Mouse (Mus musculus): Measurements from ENCODE around the gene Spata13.

Gene Spata13

GRCm38 (mm10) chr14:60712289-60712830 lies 78.6 kb downstream of the Spata13 start:
- DNase-seq (ENCODE audit: inconsistent ontology term) = no peak

GRCm38 (mm10) chr14:60715686-60716085 lies 81.9 kb downstream of the Spata13 start:
- DNase-seq (ENCODE audit: inconsistent ontology term) = no peak

DNA sequence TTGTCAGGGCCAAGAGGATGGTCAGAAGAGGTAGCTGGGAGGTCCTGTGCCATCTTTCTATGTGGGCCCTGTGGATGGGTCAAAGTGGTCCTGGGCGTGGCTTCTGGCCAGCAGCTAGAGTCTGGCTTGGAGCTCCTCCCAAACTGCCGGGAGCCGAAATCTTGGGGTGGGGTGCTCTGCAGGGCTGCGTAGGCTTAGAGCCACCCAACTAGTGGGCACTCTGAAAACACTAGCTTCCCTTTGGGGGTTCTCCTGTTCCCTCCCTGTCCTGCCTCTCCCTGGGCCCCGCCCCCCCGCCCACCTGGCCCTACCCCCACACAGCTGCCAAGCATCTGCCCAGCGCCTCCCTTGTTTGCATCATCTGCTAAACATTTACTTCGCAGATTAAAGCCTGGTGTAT lies 87.5 kb downstream of the Spata13 start:
- DNase-seq (ENCODE audit: inconsistent ontology term) = no peak

DNA sequence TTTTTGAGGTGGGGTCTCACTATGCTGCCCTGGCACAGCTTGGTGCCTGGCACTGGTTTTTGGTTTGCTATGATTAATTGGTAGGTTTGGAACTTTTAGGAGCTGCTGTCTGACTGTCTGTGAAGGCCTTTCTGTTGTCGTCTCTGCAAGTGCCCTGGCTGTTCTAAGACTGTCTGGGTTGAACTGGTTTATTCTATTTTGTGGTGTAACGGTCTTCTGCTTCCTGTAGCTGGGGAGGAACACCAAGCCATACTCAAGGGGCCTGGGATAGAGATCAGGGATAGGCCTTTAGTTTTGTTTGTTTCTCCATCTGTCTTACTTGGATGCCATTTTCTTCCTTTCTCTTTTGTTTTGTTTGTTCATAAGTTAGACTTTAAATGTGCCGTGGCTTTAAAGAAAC lies 88.1 kb downstream of the Spata13 start:
- no peak for DNase-seq (ENCODE audit: inconsistent ontology term)

GRCm38 (mm10) chr14:60726091-60726490 lies 92.3 kb downstream of the Spata13 start:
- no peak for DNase-seq (ENCODE audit: inconsistent ontology term)

DNA sequence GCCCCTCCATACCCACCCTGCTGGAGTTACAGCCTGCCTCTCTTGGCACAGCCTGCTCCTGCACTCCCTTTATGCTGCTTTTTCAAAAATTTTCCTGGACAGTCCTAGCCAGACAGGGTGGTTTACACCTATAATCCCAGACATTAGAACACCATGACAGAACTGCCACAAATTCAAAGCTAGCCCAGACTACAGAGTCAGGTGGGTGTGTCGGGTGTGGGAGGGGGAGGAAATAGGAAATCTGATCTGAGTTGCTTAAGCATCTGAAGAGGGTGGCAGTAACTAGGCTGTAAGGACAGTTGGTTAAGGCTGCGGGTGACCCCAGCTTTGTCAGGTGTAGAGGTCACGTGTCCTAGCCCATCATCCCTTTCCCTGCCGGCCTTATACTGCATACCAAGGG lies 93.3 kb downstream of the Spata13 start:
- DNase-seq (ENCODE audit: inconsistent ontology term) = no peak

DNA sequence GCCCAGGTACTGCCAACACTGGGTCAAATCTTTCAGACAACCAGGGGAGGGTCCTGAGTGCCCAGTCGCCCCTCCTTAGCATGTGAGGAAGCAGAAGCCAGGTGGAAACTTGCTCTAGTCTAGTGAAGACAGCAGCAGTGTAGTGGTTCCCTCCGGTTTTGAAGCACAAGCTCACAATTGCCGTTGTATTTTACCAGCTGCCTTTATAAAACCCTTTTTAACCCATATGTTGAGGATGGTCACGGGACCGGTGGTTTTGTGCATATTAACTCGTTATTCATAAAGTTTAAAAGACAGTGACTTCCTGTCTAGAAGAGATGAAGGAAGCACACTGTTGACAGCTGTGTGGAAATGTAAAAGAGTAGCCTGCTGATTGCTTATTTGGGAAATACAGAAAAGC lies 98.3 kb downstream of the Spata13 start:
- DNase-seq (ENCODE audit: inconsistent ontology term) = no peak

DNA sequence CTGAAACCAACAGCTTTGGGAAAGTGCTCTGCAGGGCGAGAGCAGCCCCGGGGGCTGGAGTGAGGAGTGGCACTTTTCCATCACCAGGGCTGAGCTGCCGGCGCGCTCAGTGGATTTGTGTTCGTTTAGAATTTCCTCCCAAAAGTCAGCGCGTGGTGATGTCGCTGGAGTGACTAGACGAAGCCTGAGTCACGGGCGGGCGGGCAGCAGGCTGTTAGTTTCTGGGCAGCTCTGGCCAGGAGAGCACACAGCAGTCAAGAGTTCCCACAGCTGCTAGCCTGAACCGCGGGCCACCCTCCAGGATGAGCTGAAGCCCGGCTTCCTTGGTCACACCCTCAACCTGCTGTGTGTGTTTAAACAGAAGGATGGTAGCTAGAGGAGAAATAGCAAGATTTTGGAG lies 99.0 kb downstream of the Spata13 start:
- peak; percentile 82 for DNase-seq (ENCODE audit: inconsistent ontology term)

DNA sequence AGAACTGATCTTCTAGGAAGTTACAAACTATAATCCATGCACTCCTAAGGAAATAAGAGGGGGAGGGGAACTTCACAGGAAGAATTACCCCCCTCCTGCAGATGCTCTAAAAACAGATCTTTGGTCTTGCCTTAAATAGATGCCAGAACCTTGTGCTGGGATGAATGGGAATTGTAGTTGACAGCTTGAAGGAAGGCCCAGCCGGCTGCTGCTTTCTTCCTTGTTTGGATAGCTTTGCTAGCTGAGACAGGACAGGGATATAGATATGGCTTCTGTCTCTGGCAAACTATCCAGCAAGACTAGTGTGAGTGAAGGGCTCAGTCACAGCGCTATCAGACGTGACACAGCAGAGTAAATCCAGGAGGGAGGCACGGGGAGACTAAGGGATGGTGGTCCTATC lies 99.9 kb downstream of the Spata13 start:
- no peak for DNase-seq (ENCODE audit: inconsistent ontology term)

DNA sequence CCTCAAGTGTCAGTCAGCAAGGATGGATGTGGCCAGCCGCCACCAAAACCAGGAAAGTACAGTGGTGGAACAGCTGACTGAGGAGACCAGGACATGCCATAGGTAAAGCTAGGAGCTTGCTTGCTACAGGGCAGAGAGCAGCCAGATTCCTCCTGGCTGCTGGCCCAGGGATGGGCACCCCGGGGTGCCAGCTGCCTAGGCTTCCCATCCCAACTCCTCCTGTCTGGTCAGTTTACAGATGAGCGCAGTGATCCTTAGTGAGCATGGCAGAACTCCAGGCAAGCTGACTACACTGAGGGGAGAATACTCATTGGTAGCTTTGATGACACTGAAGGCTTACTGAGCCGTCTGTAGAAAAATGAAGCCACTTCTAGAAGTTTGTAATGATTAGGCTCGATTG lies 101.4 kb downstream of the Spata13 start:
- peak; percentile 90 for DNase-seq (ENCODE audit: inconsistent ontology term)

GRCm38 (mm10) chr14:60735848-60736547 lies 102.2 kb downstream of the Spata13 start:
- no peak for DNase-seq (ENCODE audit: inconsistent ontology term)

DNA sequence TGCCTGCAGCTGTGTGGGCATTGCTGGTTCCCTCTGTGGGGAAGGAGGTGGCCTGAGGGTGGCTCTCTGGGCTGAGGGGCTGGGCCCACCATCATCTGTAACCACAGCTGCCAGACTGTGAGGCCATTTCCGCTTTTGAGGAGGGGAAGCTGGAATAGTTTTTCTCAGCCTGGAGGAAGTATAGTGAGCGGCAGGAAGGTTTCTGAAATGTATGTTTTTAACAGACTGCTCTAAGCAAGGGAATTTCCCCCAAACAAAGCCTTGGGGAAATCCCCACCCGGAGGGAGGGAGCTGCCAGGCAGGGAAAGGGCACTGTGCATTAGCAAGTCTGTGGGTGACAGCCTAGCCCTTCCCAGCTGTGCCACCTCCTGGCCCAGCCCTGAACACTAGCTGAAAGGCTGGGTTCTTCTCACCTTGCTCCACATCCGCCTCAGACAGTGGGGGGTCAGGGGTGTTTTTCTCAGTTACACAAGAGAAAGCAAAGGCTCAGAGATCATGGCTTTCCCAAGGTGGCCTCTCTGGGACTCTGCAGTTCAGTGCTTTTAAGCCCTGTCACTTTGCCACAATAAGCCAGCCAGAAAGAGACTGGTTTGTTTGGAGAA lies 102.9 kb downstream of the Spata13 start:
- peak; percentile 73 for DNase-seq (ENCODE audit: inconsistent ontology term)

DNA sequence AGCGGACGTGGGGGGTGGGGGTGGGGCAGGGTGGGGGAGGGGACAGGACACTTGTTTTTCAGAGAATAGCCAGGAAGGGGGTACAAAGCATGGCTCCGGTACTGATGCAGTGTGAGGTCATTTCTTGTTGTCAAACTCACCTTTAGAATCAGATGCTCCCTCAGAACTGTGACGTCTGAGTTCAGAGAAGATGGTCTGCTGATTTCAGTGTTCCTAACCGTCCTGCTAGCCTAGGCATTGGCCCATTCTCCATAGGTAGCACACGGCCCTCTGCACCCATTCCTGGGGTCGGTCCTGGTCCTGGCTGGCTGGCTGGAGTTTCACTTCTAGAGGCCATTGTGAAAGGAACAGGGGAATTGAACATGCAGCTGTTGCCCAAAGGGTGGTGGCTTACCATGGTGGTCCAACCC lies 103.4 kb downstream of the Spata13 start:
- DNase-seq (ENCODE audit: inconsistent ontology term) = no peak

GRCm38 (mm10) chr14:60738434-60738938 lies 104.7 kb downstream of the Spata13 start:
- DNase-seq (ENCODE audit: inconsistent ontology term) = no peak

DNA sequence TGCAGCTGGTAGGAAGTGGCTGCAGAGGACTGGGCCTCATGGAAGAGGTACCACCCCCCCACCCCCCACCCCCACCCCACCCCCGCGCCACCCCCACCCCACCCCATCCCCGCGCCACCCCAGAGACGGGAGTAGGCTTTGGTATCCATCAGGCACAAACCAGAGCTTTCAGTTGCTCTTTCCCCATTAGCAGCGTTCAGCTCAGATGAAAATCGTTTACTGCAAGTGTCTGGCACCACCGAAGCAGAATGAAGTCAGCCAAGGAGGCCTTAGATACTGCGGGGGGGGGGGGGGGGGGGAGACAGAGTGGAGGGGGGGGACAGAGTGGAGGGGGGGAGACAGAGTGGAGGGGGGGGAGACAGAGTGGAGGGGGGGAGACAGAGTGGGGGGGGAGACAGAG lies 105.4 kb downstream of the Spata13 start:
- no peak for DNase-seq (ENCODE audit: inconsistent ontology term)

DNA sequence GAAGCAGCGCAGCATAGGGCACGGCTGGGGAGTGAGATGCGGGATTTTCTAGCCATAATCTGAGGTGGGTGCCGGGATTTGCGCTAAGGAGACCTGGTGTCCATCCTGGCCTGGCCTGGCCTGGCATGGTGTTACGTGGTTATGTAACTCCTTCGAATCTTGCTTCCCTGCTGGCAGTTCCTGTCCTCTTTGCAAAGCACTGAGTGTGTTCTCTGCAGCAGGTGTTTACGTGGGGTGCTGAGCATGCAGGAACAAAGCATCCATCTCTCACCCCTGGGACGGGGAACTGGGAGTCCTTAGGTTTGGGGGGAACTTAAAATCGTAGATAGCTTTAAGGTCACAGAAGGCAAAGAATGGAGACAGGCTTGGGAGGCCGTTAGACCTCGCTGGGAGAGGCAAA lies 105.8 kb downstream of the Spata13 start:
- no peak for DNase-seq (ENCODE audit: inconsistent ontology term)

DNA sequence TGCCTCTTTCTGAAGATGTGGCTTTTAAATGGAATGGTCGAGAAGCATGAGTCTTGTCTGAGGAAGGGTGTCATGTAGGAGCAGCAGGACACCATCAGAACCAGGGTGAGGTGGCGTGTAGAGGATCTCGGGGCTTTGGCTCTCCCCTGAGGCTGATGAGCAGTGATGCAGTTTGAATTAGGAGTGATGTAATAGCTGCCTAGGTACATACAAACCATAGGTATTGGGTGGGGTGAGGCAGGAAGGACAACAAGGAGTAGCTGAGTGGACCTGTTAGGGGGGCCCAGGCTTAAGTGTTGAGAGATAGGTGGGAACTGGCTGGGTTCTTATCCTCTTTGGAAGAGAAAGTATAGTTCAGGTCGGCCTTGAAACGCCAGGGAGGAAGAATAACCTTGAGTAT lies 106.7 kb downstream of the Spata13 start:
- no peak for DNase-seq (ENCODE audit: inconsistent ontology term)

DNA sequence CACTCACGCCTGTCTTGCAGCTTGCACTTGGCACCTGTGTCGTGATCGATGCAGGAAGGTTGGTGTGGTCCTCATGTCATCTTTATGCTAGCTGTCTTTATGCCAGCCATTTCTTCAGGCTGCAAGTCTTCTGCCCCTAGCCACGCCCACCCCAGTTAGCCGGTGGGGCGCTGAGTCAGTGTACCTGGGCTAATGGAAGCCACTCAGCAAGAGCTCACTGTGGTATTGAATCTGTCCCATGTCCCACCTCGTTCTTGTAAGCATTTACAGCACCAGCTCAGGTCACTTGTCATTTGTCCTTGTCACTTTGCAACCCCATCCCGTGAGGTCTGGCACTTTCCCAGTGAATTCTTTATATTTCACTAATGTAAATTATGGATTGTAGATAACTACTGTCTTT lies 107.2 kb downstream of the Spata13 start:
- DNase-seq (ENCODE audit: inconsistent ontology term) = no peak

GRCm38 (mm10) chr14:60741490-60741981 lies 107.7 kb downstream of the Spata13 start:
- DNase-seq (ENCODE audit: inconsistent ontology term) = peak; percentile 88

DNA sequence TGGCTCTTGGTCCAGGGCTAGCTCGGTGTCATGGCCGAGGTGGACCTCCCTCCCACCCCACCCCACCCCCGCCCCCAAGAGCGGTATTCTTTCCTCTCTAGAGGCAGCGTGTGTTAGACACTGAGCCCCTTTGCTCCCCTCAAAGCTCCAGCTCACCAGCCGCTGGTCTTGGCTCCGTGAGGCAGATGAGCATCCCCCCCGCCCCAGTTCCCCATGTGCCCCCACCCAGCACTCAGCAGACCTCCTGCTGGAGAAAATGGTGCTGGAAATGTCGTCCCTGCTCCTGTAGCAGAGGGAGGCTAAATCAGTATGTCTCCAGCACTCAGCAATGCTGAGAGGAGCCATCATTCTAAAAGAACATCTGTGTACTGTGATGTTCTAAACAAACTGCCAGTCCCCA lies 109.9 kb downstream of the Spata13 start:
- no peak for DNase-seq (ENCODE audit: inconsistent ontology term)

- no peak for DNase-seq (ENCODE audit: inconsistent ontology term)
Observed at GRCm38 (mm10) chr14:60745201-60745600, 111.4 kb downstream of the Spata13 start.

DNA sequence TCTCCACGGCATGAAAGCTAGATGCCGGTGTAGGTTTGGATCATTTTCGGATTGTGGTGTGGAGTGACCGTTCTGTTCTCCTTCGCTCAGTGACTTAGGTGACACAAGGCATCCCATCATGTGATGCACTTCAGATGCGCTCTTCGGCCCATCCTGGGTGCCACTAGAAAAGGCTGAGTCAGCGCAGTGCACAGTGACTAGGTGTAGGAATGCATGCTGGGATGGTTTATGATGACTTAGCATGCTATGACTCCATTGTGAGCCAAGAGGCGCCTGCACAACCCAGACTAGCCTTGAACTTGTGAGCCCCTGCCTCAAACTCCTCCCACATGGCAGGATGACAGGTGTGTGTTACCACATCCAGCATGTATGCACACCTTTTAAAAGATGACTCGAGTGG lies 112.3 kb downstream of the Spata13 start:
- no peak for DNase-seq (ENCODE audit: inconsistent ontology term)

All from Muller cell, postnatal 12 days (primary cell).